ENCODE assay signal across 13 mouse cellular contexts in the genomic region with DNA sequence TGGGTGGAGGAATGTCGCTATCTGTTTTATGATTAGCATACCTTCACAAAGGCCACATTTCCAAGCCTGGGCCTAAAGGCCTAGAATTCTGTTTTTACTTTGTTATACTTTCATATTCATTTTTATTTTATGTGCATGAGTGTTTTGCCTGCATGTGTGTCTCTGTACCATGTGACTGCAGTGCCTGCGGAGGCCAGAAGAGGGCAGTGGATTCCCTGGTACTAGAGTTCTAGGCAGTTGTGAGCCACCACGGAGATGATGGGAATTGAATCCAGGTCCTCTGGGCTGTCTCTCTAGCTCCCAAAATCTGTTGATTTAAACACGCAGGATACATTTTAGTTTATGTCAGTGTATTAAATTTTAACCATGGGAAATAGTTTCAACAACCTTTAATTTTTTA. TPM values are rescaled to one million over a fixed set of nuclear protein-coding genes. Genes with fewer than 3 reads are reported as not detected.
DNase-seq lines count a peak whose midpoint lies in the region; ATAC-seq and TF ChIP-seq lines count a peak whose summit lies in the region.
"Had no signal": no experiment of that assay in that cellular context is flagged by ENCODE, and none has a peak within 500 bp of the region (broad histone marks: within the 10 kb centered on the region; RNA-seq: fewer than 3 reads in every experiment).

No protein-coding gene starts in this region.

- no peak overlapping the region for H3K27ac ChIP-seq in cerebellum, adult 2 months (ENCODE audit: insufficient read depth, low read length)
- H3K27ac ChIP-seq in lung, embryonic 14.5 days (ENCODE audit: low read depth), result no peak overlapping the region
- H3K27ac ChIP-seq: limb, embryonic 13.5 days had no signal

- no peak overlapping the region for H3K9ac ChIP-seq in lung, embryonic 14.5 days
- H3K9ac ChIP-seq: limb, embryonic 13.5 days had no signal

- ATAC-seq in cerebellum, adult (ENCODE audit: insufficient number of reproducible peaks, low FRiP score, low TSS enrichment), result no peak
- ATAC-seq in lung, embryonic 14.5 days (ENCODE audit: insufficient read depth), result no peak
- no peak for ATAC-seq in frontal cortex, adult (ENCODE audit: low TSS enrichment)
- ATAC-seq: inflammation-experienced regulatory T-cells, adult 6 months had no signal

- WGBS in cerebellum, adult 2 months, result 91% methylated on average over 4 of the region's 4 CpGs
- 90% methylated on average over 4 of the region's 4 CpGs for WGBS in lung, embryonic 14.5 days

- H3K4me1 ChIP-seq in cerebellum, adult 2 months (ENCODE audit: control insufficient read depth, insufficient read depth, low read length), result no peaks in the 10 kb centered on the region
- no peaks in the 10 kb centered on the region for H3K4me1 ChIP-seq in lung, embryonic 14.5 days (ENCODE audit: insufficient read depth)
- H3K4me1 ChIP-seq: limb, embryonic 13.5 days had no signal

- no peak overlapping the region for H3K4me2 ChIP-seq in lung, embryonic 14.5 days
- H3K4me2 ChIP-seq: limb, embryonic 13.5 days had no signal

- 0 out of 2 replicates have a peak, but pooled peaks cover 3% of the 10 kb centered on the region for H3K36me3 ChIP-seq in lung, embryonic 14.5 days (ENCODE audit: insufficient read depth)

- no peak for DNase-seq in cerebellum, adult 2 months
- DNase-seq in lung, embryonic 14.5 days, result no peak
- no peak for DNase-seq in lung, adult 18-20 months
- DNase-seq in ZHBTc4 (ENCODE audit: low read depth, low spot score), result peak; percentile 50
- DNase-seq in thymus, postnatal 25 days, result peak; percentile 42
- no peak for DNase-seq in cerebellum, adult 9-10 months
- DNase-seq: retina, postnatal 1 day had no signal

- TF ChIP-seq POLR2A in cerebellum, adult 2 months (IDR thresholded peaks at IDR 0.05; ENCODE audit: borderline replicate concordance, insufficient read depth, low read length), result no peak

- TF ChIP-seq CTCF in cerebellum, adult 2 months (IDR thresholded peaks at IDR 0.05; ENCODE audit: borderline replicate concordance, insufficient read depth, low read depth, low read length), result 0 out of 2 replicates have a peak, but pooled peaks have one; percentile 13
- TF ChIP-seq CTCF in lung, embryonic 14.5 days (IDR thresholded peaks at IDR 0.05; ENCODE audit: low read depth), result peak; percentile 27; the same call in 1 of the 2 replicates

- no peak overlapping the region for H3K4me3 ChIP-seq in cerebellum, adult 2 months (replicated peaks; ENCODE audit: insufficient read depth, low read depth, low read length)
- no peak overlapping the region for H3K4me3 ChIP-seq in lung, embryonic 14.5 days (ENCODE audit: low read depth, low read length)
- H3K4me3 ChIP-seq: erythroblast, embryonic 14.5 days; limb, embryonic 13.5 days had no signal

- H3K27me3 ChIP-seq in cerebellum, adult 2 months (ENCODE audit: control insufficient read depth, insufficient read depth, low read length), result no peaks in the 10 kb centered on the region
- H3K27me3 ChIP-seq in lung, embryonic 14.5 days (ENCODE audit: insufficient read depth, low read length), result no peaks in the 10 kb centered on the region
- H3K27me3 ChIP-seq: limb, embryonic 13.5 days had no signal

- H3K9me3 ChIP-seq in lung, embryonic 14.5 days (ENCODE audit: low read depth, low read length), result no peaks in the 10 kb centered on the region

RNA-seq across cellular contexts. Expression of a gene that starts 19.4 kb away (rescaled TPM):
- polyA plus RNA-seq in cerebellum, adult 2 months (2012; rRNA removed), result 47.1 and 50.9 TPM in 2 replicates
- polyA plus RNA-seq in lung, embryonic 14.5 days (2014; fragmentation: Nextera tagmentation; extraction: Ambion mirVana), result 53.2 and 55.1 TPM in 2 replicates

RNA-seq across cellular contexts. Expression of a gene that starts 26.5 kb away (rescaled TPM):
- 0.21 and 0.27 TPM in 2 replicates for polyA plus RNA-seq in cerebellum, adult 2 months (2012; rRNA removed)
- polyA plus RNA-seq in lung, embryonic 14.5 days (2014; fragmentation: Nextera tagmentation; extraction: Ambion mirVana), result not detected in 2 replicates
- polyA plus RNA-seq: erythroblast, embryonic 14.5 days; heart, embryonic 14.5 days; inflammation-experienced regulatory T-cells, adult 6 months; limb, embryonic 13.5 days had no signal

RNA-seq across cellular contexts. Expression of a gene that starts 34.1 kb away (rescaled TPM):
- polyA plus RNA-seq in cerebellum, adult 2 months (2012; rRNA removed), result 13.2 and 16.1 TPM in 2 replicates
- 55.2 and 57.5 TPM in 2 replicates for polyA plus RNA-seq in lung, embryonic 14.5 days (2014; fragmentation: Nextera tagmentation; extraction: Ambion mirVana)

Comparison
In these comparisons a context has a peak if more than half of its experiments do, and no peak if none do; other contexts are left out.
1. DNase-seq: peak in ZHBTc4 (single experiment) and thymus, postnatal 25 days (single experiment); none in cerebellum, adult 2 months (0 of 2), lung, embryonic 14.5 days (single experiment), lung, adult 18-20 months (0 of 2) and cerebellum, adult 9-10 months (single experiment).